Mouse (Mus musculus) urinary bladder, adult 18-20 months (tissue): Measurements from ENCODE around the gene Gm28308.

Experiments used
- DNase-seq, 2 experiments: peaks; one replicate each; pipeline ENCODE4 v3.0.0; 2022; ENCODE audit warnings: low spot score in 2 of 2, mixed read lengths in 2 of 2

Gm28308 gene

GRCm38 (mm10) chr6:52232984-52233545 is 19.9 kb upstream of the Gm28308 start:
- peak in 1 of 2 experiments; percentile 52 for DNase-seq

- DNase-seq: peak in 1 of 2 experiments; percentile 57
These were observed 19.4 kb upstream of the Gm28308 start for GRCm38 (mm10) chr6:52232568-52232965.

- DNase-seq: peak in 1 of 2 experiments; percentile 50
These were observed 18.9 kb upstream of the Gm28308 start for GRCm38 (mm10) chr6:52231885-52232567.

- DNase-seq: no peak
These were observed 17.5 kb upstream of the Gm28308 start, which contains the start of gene Hoxa9 for GRCm38 (mm10) chr6:52230516-52231165. Gene Hoxa9 (minus strand): TSS chr6:52231089.

GRCm38 (mm10) chr6:52229558-52230416 is 16.6 kb upstream of the Gm28308 start:
- peak in 1 of 2 experiments; percentile 76 for DNase-seq

GRCm38 (mm10) chr6:52228475-52229465 is 15.6 kb upstream of the Gm28308 start:
- peak in 1 of 2 experiments; percentile 65 for DNase-seq

- no peak for DNase-seq
These were observed 14.5 kb upstream of the Gm28308 start for GRCm38 (mm10) chr6:52227470-52228222.

- peak in 1 of 2 experiments; percentile 51 for DNase-seq
These were observed 13.6 kb upstream of the Gm28308 start for GRCm38 (mm10) chr6:52226569-52227257.

- peak; percentile 84 to 88 for DNase-seq
These were observed 12.8 kb upstream of the Gm28308 start for GRCm38 (mm10) chr6:52225612-52226568.

GRCm38 (mm10) chr6:52224895-52225611 is 11.9 kb upstream of the Gm28308 start:
- no peak for DNase-seq

- DNase-seq: peak in 1 of 2 experiments; percentile 44
These were observed 11.0 kb upstream of the Gm28308 start for GRCm38 (mm10) chr6:52223939-52224760.

GRCm38 (mm10) chr6:52222729-52223128 is 9.6 kb upstream of the Gm28308 start:
- DNase-seq: no peak

GRCm38 (mm10) chr6:52221993-52222685 is 9.0 kb upstream of the Gm28308 start:
- DNase-seq: peak in 1 of 2 experiments; percentile 72

- DNase-seq: peak; percentile 92 to 93
These were observed 8.3 kb upstream of the Gm28308 start, which contains the start of gene Hoxa7 for GRCm38 (mm10) chr6:52221337-52221992. Gene Hoxa7 (minus strand): TSS chr6:52221854.

- DNase-seq: no peak
These were observed 7.7 kb upstream of the Gm28308 start for GRCm38 (mm10) chr6:52220865-52221310.
